Mouse (Mus musculus): ENCODE results near the gene Olfr657. TPM values are rescaled to one million over a fixed set of nuclear protein-coding genes. Genes with fewer than 3 reads are reported as not detected.

Gene Olfr657
- not detected in 2 replicates for polyA plus RNA-seq (2014; fragmentation: Nextera tagmentation; extraction: Ambion mirVana)

- Histone ChIP-seq H3K4me1 (ENCODE audit: control insufficient read depth, insufficient read depth, low read length) (no peaks in the 10 kb centered on the region), H3K36me3 (ENCODE audit: control insufficient read depth, insufficient read depth, low read length) (no peaks in the 10 kb centered on the region), H3K27me3 (ENCODE audit: control insufficient read depth, insufficient read depth, low read length) (no peaks in the 10 kb centered on the region), H3K4me3 (replicated peaks; ENCODE audit: low read depth, low read length) (no peak within 1 kb of the TSS), H3K9me3 (ENCODE audit: control insufficient read depth, low read length) (no peaks in the 10 kb centered on the region), H3K27ac (replicated peaks; ENCODE audit: low read depth, low read length) (no peak within 1 kb of the TSS), H3K4me2 (ENCODE audit: low read length) (no peak within 1 kb of the TSS), H3K9ac (replicated peaks; ENCODE audit: low read length) (no peak within 1 kb of the TSS)
- ATAC-seq (ENCODE audit: low FRiP score, low TSS enrichment): no peak
- no peak for DNase-seq
Measured at GRCm38 (mm10) chr7:104624494-104624893, at the start of gene Olfr657. Gene Olfr657 (plus strand): TSS chr7:104624794.

GRCm38 (mm10) chr7:104577014-104577413, 47.6 kb upstream of the Olfr657 start, which contains the start of gene Olfr653:
Gene Olfr653 (plus strand): TSS chr7:104577314.
- Histone ChIP-seq H3K9ac (replicated peaks; ENCODE audit: low read length) (no peak within 1 kb of the TSS), H3K4me1 (ENCODE audit: control insufficient read depth, insufficient read depth, low read length) (no peaks in the 10 kb centered on the region), H3K27me3 (ENCODE audit: control insufficient read depth, insufficient read depth, low read length) (no peaks in the 10 kb centered on the region), H3K27ac (replicated peaks; ENCODE audit: low read depth, low read length) (no peak within 1 kb of the TSS), H3K4me3 (replicated peaks; ENCODE audit: low read depth, low read length) (no peak within 1 kb of the TSS), H3K36me3 (ENCODE audit: control insufficient read depth, insufficient read depth, low read length) (no peaks in the 10 kb centered on the region), H3K4me2 (ENCODE audit: low read length) (no peak within 1 kb of the TSS), H3K9me3 (ENCODE audit: control insufficient read depth, low read length) (no peaks in the 10 kb centered on the region)
- ATAC-seq (ENCODE audit: low FRiP score, low TSS enrichment) (no peak), DNase-seq (no peak)
- whole genome bisulfite sequencing: 76% methylated on average over 2 of the region's 2 CpGs

GRCm38 (mm10) chr7:104580846-104581245, 43.7 kb upstream of the Olfr657 start:
- Histone ChIP-seq H3K9me3 (ENCODE audit: control insufficient read depth, low read length) (no peaks in the 10 kb centered on the region), H3K27me3 (ENCODE audit: control insufficient read depth, insufficient read depth, low read length) (no peaks in the 10 kb centered on the region), H3K4me3 (replicated peaks; ENCODE audit: low read depth, low read length) (no peak overlapping the region), H3K36me3 (ENCODE audit: control insufficient read depth, insufficient read depth, low read length) (no peaks in the 10 kb centered on the region), H3K4me2 (ENCODE audit: low read length) (no peak overlapping the region), H3K27ac (replicated peaks; ENCODE audit: low read depth, low read length) (no peak overlapping the region), H3K4me1 (ENCODE audit: control insufficient read depth, insufficient read depth, low read length) (no peaks in the 10 kb centered on the region), H3K9ac (replicated peaks; ENCODE audit: low read length) (no peak overlapping the region)
- 94% methylated on average over 4 of the region's 4 CpGs for WGBS
- ATAC-seq (ENCODE audit: low FRiP score, low TSS enrichment) (no peak), DNase-seq (no peak)

GRCm38 (mm10) chr7:104581429-104581828, 43.2 kb upstream of the Olfr657 start:
- H3K4me1 ChIP-seq (ENCODE audit: control insufficient read depth, insufficient read depth, low read length): no peaks in the 10 kb centered on the region
- H3K27me3 ChIP-seq (ENCODE audit: control insufficient read depth, insufficient read depth, low read length): no peaks in the 10 kb centered on the region
- H3K4me3 ChIP-seq (replicated peaks; ENCODE audit: low read depth, low read length): no peak overlapping the region
- H3K36me3 ChIP-seq (ENCODE audit: control insufficient read depth, insufficient read depth, low read length): no peaks in the 10 kb centered on the region
- no peak overlapping the region for H3K27ac ChIP-seq (replicated peaks; ENCODE audit: low read depth, low read length)
- ATAC-seq (ENCODE audit: low FRiP score, low TSS enrichment) (no peak), DNase-seq (no peak)
- no peaks in the 10 kb centered on the region for H3K9me3 ChIP-seq (ENCODE audit: control insufficient read depth, low read length)
- no peak overlapping the region for H3K9ac ChIP-seq (replicated peaks; ENCODE audit: low read length)
- 92% methylated on average over 4 of the region's 4 CpGs for WGBS
- H3K4me2 ChIP-seq (ENCODE audit: low read length): no peak overlapping the region

- ATAC-seq (ENCODE audit: low FRiP score, low TSS enrichment): no peak
- no peak within 1 kb of the TSS for H3K4me2 ChIP-seq (ENCODE audit: low read length)
- 89% methylated on average over 4 of the region's 4 CpGs for WGBS
Measured at GRCm38 (mm10) chr7:104586725-104587124, 37.9 kb upstream of the Olfr657 start, which contains the start of gene Olfr654. Gene Olfr654 (plus strand): TSS chr7:104587025.

GRCm38 (mm10) chr7:104588274-104588673, 36.3 kb upstream of the Olfr657 start:
- H3K4me2 ChIP-seq (ENCODE audit: low read length): no peak overlapping the region
- H3K27ac ChIP-seq (replicated peaks; ENCODE audit: low read depth, low read length): no peak overlapping the region
- H3K9ac ChIP-seq (replicated peaks; ENCODE audit: low read length): no peak overlapping the region
- no peak for DNase-seq
- 87% methylated on average over 5 of the region's 5 CpGs for WGBS
- H3K27me3 ChIP-seq (ENCODE audit: control insufficient read depth, insufficient read depth, low read length): no peaks in the 10 kb centered on the region
- no peak overlapping the region for H3K4me3 ChIP-seq (replicated peaks; ENCODE audit: low read depth, low read length)
- no peaks in the 10 kb centered on the region for H3K36me3 ChIP-seq (ENCODE audit: control insufficient read depth, insufficient read depth, low read length)
- ATAC-seq (ENCODE audit: low FRiP score, low TSS enrichment): no peak
- H3K4me1 ChIP-seq (ENCODE audit: control insufficient read depth, insufficient read depth, low read length): no peaks in the 10 kb centered on the region
- no peaks in the 10 kb centered on the region for H3K9me3 ChIP-seq (ENCODE audit: control insufficient read depth, low read length)

More at GRCm38 (mm10) chr7:104586725-104587124, 37.9 kb upstream of the Olfr657 start, which contains the start of gene Olfr654:
- Histone ChIP-seq H3K36me3 (ENCODE audit: control insufficient read depth, insufficient read depth, low read length) (no peaks in the 10 kb centered on the region), H3K4me3 (replicated peaks; ENCODE audit: low read depth, low read length) (no peak within 1 kb of the TSS), H3K27ac (replicated peaks; ENCODE audit: low read depth, low read length) (no peak within 1 kb of the TSS), H3K27me3 (ENCODE audit: control insufficient read depth, insufficient read depth, low read length) (no peaks in the 10 kb centered on the region), H3K4me1 (ENCODE audit: control insufficient read depth, insufficient read depth, low read length) (no peaks in the 10 kb centered on the region), H3K9ac (replicated peaks; ENCODE audit: low read length) (no peak within 1 kb of the TSS), H3K9me3 (ENCODE audit: control insufficient read depth, low read length) (no peaks in the 10 kb centered on the region)
- DNase-seq: no peak

GRCm38 (mm10) chr7:104601679-104602078, 22.9 kb upstream of the Olfr657 start, which contains the start of gene Olfr655:
Gene Olfr655 (minus strand): TSS chr7:104601779.
- Histone ChIP-seq H3K27ac (replicated peaks; ENCODE audit: low read depth, low read length) (no peak within 1 kb of the TSS), H3K4me2 (ENCODE audit: low read length) (no peak within 1 kb of the TSS), H3K4me1 (ENCODE audit: control insufficient read depth, insufficient read depth, low read length) (no peaks in the 10 kb centered on the region), H3K36me3 (ENCODE audit: control insufficient read depth, insufficient read depth, low read length) (no peaks in the 10 kb centered on the region), H3K27me3 (ENCODE audit: control insufficient read depth, insufficient read depth, low read length) (no peaks in the 10 kb centered on the region), H3K9ac (replicated peaks; ENCODE audit: low read length) (no peak within 1 kb of the TSS), H3K4me3 (replicated peaks; ENCODE audit: low read depth, low read length) (no peak within 1 kb of the TSS), H3K9me3 (ENCODE audit: control insufficient read depth, low read length) (no peaks in the 10 kb centered on the region; the same call in 1 of the 2 replicates)
- no peak for ATAC-seq (ENCODE audit: low FRiP score, low TSS enrichment)
- WGBS: 90% methylated on average over 2 of the region's 2 CpGs
- no peak for DNase-seq

GRCm38 (mm10) chr7:104603173-104603572, 21.4 kb upstream of the Olfr657 start:
- no peaks in the 10 kb centered on the region; the same call in 1 of the 2 replicates for H3K9me3 ChIP-seq (ENCODE audit: control insufficient read depth, low read length)
- H3K9ac ChIP-seq (replicated peaks; ENCODE audit: low read length): no peak overlapping the region
- no peaks in the 10 kb centered on the region for H3K27me3 ChIP-seq (ENCODE audit: control insufficient read depth, insufficient read depth, low read length)
- H3K4me1 ChIP-seq (ENCODE audit: control insufficient read depth, insufficient read depth, low read length): no peaks in the 10 kb centered on the region
- H3K4me2 ChIP-seq (ENCODE audit: low read length): no peak overlapping the region
- H3K36me3 ChIP-seq (ENCODE audit: control insufficient read depth, insufficient read depth, low read length): no peaks in the 10 kb centered on the region
- 7% methylated on average over 3 of the region's 3 CpGs for WGBS
- ATAC-seq (ENCODE audit: low FRiP score, low TSS enrichment): no peak
- H3K27ac ChIP-seq (replicated peaks; ENCODE audit: low read depth, low read length): no peak overlapping the region
- no peak overlapping the region for H3K4me3 ChIP-seq (replicated peaks; ENCODE audit: low read depth, low read length)
- DNase-seq: no peak

- Histone ChIP-seq H3K4me2 (ENCODE audit: low read length) (no peak overlapping the region), H3K9me3 (ENCODE audit: control insufficient read depth, low read length) (no peaks in the 10 kb centered on the region; the same call in 1 of the 2 replicates), H3K27ac (replicated peaks; ENCODE audit: low read depth, low read length) (no peak overlapping the region), H3K4me3 (replicated peaks; ENCODE audit: low read depth, low read length) (no peak overlapping the region), H3K4me1 (ENCODE audit: control insufficient read depth, insufficient read depth, low read length) (no peaks in the 10 kb centered on the region), H3K9ac (replicated peaks; ENCODE audit: low read length) (no peak overlapping the region), H3K27me3 (ENCODE audit: control insufficient read depth, insufficient read depth, low read length) (no peaks in the 10 kb centered on the region), H3K36me3 (ENCODE audit: control insufficient read depth, insufficient read depth, low read length) (no peaks in the 10 kb centered on the region)
- no peak for DNase-seq
- ATAC-seq (ENCODE audit: low FRiP score, low TSS enrichment): no peak
Measured at GRCm38 (mm10) chr7:104604727-104605126, 19.9 kb upstream of the Olfr657 start.

Data from midbrain, embryonic 14.5 days (tissue).